Mouse (Mus musculus): ENCODE data around the gene Epb41l5. TPM values are rescaled to one million over a fixed set of nuclear protein-coding genes. Genes with fewer than 3 reads are reported as not detected.

Epb41l5 gene
- polyA plus RNA-seq, 1 experiment: 1.6 TPM

- Histone ChIP-seq H3K4me3 (ENCODE audit: control insufficient read depth, insufficient read depth, low read length) (no peak overlapping the region), H3K27me3 (ENCODE audit: control insufficient read depth, insufficient read depth, low read length) (no peaks in the 10 kb centered on the region), H3K27ac (ENCODE audit: control insufficient read depth, insufficient read depth, low read length) (no peak overlapping the region), H3K4me1 (replicated peaks; ENCODE audit: control insufficient read depth, insufficient read depth, low read length) (no peaks in the 10 kb centered on the region), H3K36me3 (ENCODE audit: control insufficient read depth, insufficient read depth, low read length) (no peaks in the 10 kb centered on the region)
- no peak for DNase-seq
- no peak for TF ChIP-seq CTCF (IDR thresholded peaks at IDR 0.05; ENCODE audit: borderline replicate concordance, control insufficient read depth, extremely low read depth, insufficient read depth, low read length, poor library complexity)
- no peak for TF ChIP-seq POLR2A (IDR thresholded peaks at IDR 0.05; ENCODE audit: control insufficient read depth, extremely low read depth, insufficient read depth, low read length, poor library complexity)
- 87% methylated on average over 3 of the region's 3 CpGs for WGBS
Observed at GRCm38 (mm10) chr1:119541570-119541969, 107.2 kb downstream of the Epb41l5 start.

GRCm38 (mm10) chr1:119540836-119541557 is 107.8 kb downstream of the Epb41l5 start:
- DNase-seq: no peak
- no peaks in the 10 kb centered on the region for H3K4me1 ChIP-seq (replicated peaks; ENCODE audit: control insufficient read depth, insufficient read depth, low read length)
- no peaks in the 10 kb centered on the region for H3K36me3 ChIP-seq (ENCODE audit: control insufficient read depth, insufficient read depth, low read length)
- no peak for TF ChIP-seq POLR2A (IDR thresholded peaks at IDR 0.05; ENCODE audit: control insufficient read depth, extremely low read depth, insufficient read depth, low read length, poor library complexity)
- TF ChIP-seq CTCF (IDR thresholded peaks at IDR 0.05; ENCODE audit: borderline replicate concordance, control insufficient read depth, extremely low read depth, insufficient read depth, low read length, poor library complexity): no peak
- H3K4me3 ChIP-seq (ENCODE audit: control insufficient read depth, insufficient read depth, low read length): no peak overlapping the region
- no peak overlapping the region for H3K27ac ChIP-seq (ENCODE audit: control insufficient read depth, insufficient read depth, low read length)
- H3K27me3 ChIP-seq (ENCODE audit: control insufficient read depth, insufficient read depth, low read length): no peaks in the 10 kb centered on the region
- WGBS: 91% methylated on average over 9 of the region's 9 CpGs

DNA sequence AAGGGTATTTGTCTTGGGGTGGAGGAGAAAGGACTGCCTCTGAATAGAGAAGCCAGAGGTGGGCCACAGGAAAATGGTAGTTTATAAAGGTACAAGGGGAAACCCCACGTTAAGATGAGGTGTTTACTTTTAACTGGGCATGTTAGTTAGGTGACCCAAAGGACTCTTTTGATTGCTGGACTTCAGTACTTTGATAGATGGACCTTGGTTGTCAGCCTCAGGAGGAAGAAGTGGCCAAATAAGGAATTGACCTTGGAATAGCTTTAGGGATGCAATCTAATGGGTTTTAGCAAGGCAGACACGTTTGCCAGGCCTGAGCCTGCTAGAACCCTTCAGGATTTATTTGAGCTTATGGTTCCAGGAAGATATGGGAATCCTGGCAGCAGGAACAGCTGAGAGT is 109.5 kb downstream of the Epb41l5 start:
- no peak overlapping the region for H3K4me3 ChIP-seq (ENCODE audit: control insufficient read depth, insufficient read depth, low read length)
- TF ChIP-seq CTCF (IDR thresholded peaks at IDR 0.05; ENCODE audit: borderline replicate concordance, control insufficient read depth, extremely low read depth, insufficient read depth, low read length, poor library complexity) (no peak), POLR2A (IDR thresholded peaks at IDR 0.05; ENCODE audit: control insufficient read depth, extremely low read depth, insufficient read depth, low read length, poor library complexity) (no peak)
- 76% methylated on average over 2 of the region's 2 CpGs for WGBS
- no peak overlapping the region for H3K27ac ChIP-seq (ENCODE audit: control insufficient read depth, insufficient read depth, low read length)
- no peaks in the 10 kb centered on the region for H3K36me3 ChIP-seq (ENCODE audit: control insufficient read depth, insufficient read depth, low read length)
- no peak for DNase-seq
- H3K27me3 ChIP-seq (ENCODE audit: control insufficient read depth, insufficient read depth, low read length): no peaks in the 10 kb centered on the region
- no peaks in the 10 kb centered on the region for H3K4me1 ChIP-seq (replicated peaks; ENCODE audit: control insufficient read depth, insufficient read depth, low read length)

GRCm38 (mm10) chr1:119537651-119538050 is 111.1 kb downstream of the Epb41l5 start:
- no peak overlapping the region for H3K4me3 ChIP-seq (ENCODE audit: control insufficient read depth, insufficient read depth, low read length)
- TF ChIP-seq CTCF (IDR thresholded peaks at IDR 0.05; ENCODE audit: borderline replicate concordance, control insufficient read depth, extremely low read depth, insufficient read depth, low read length, poor library complexity): no peak
- no peak for TF ChIP-seq POLR2A (IDR thresholded peaks at IDR 0.05; ENCODE audit: control insufficient read depth, extremely low read depth, insufficient read depth, low read length, poor library complexity)
- no peaks in the 10 kb centered on the region for H3K27me3 ChIP-seq (ENCODE audit: control insufficient read depth, insufficient read depth, low read length)
- no peaks in the 10 kb centered on the region for H3K36me3 ChIP-seq (ENCODE audit: control insufficient read depth, insufficient read depth, low read length)
- H3K4me1 ChIP-seq (replicated peaks; ENCODE audit: control insufficient read depth, insufficient read depth, low read length): no peaks in the 10 kb centered on the region
- no peak for DNase-seq
- no peak overlapping the region for H3K27ac ChIP-seq (ENCODE audit: control insufficient read depth, insufficient read depth, low read length)
- WGBS: 92% methylated on average over 6 of the region's 6 CpGs

DNA sequence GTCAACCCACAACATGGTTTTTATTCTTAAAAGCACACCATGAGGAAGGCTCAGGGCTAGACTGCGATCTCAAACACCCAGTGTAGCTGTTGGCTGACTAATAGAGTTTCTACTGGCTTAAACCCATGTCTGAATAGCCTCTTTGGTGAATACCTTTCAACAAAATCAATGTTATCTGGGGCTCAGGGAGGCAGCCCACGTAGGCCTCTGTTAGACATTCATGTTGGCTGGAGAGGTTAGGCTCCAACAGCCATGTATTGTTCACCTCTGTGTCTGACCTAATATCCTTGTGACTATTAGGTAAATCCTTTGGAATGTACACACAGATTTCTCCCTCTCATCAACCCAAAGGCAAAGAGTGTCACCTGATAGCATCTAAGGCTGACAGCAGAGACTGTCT is 112.7 kb downstream of the Epb41l5 start:
- WGBS: 88% methylated on average over 2 of the region's 2 CpGs
- DNase-seq: no peak
- Histone ChIP-seq H3K27me3 (ENCODE audit: control insufficient read depth, insufficient read depth, low read length) (no peaks in the 10 kb centered on the region), H3K36me3 (ENCODE audit: control insufficient read depth, insufficient read depth, low read length) (no peaks in the 10 kb centered on the region), H3K27ac (ENCODE audit: control insufficient read depth, insufficient read depth, low read length) (no peak overlapping the region), H3K4me3 (ENCODE audit: control insufficient read depth, insufficient read depth, low read length) (no peak overlapping the region), H3K4me1 (replicated peaks; ENCODE audit: control insufficient read depth, insufficient read depth, low read length) (no peaks in the 10 kb centered on the region)
- TF ChIP-seq POLR2A (IDR thresholded peaks at IDR 0.05; ENCODE audit: control insufficient read depth, extremely low read depth, insufficient read depth, low read length, poor library complexity) (no peak), CTCF (IDR thresholded peaks at IDR 0.05; ENCODE audit: borderline replicate concordance, control insufficient read depth, extremely low read depth, insufficient read depth, low read length, poor library complexity) (no peak)

DNA sequence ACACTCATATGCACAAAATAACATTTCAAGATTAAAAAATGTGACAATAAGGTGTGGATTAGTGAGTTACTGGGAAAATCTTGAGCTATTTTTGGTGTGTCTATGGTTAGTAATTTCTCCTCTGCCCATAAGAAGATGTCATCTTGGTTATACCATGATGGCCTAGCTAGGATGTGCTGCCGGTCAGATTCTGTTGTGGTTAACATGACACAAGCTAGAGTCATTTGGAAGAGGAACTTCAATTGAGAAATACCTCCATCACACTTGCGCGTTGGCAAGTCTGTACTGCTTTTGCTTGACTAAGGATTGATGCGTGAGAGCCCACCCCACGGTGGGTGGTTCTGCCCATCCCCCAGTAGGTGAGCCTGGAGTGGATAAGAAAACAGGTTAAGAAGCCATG is 114.5 kb downstream of the Epb41l5 start:
- WGBS: 36% methylated on average over 5 of the region's 5 CpGs
- Histone ChIP-seq H3K27ac (ENCODE audit: control insufficient read depth, insufficient read depth, low read length) (no peak overlapping the region), H3K27me3 (ENCODE audit: control insufficient read depth, insufficient read depth, low read length) (no peaks in the 10 kb centered on the region), H3K4me1 (replicated peaks; ENCODE audit: control insufficient read depth, insufficient read depth, low read length) (no peaks in the 10 kb centered on the region), H3K4me3 (ENCODE audit: control insufficient read depth, insufficient read depth, low read length) (no peak overlapping the region), H3K36me3 (ENCODE audit: control insufficient read depth, insufficient read depth, low read length) (no peaks in the 10 kb centered on the region)
- no peak for TF ChIP-seq POLR2A (IDR thresholded peaks at IDR 0.05; ENCODE audit: control insufficient read depth, extremely low read depth, insufficient read depth, low read length, poor library complexity)
- no peak for TF ChIP-seq CTCF (IDR thresholded peaks at IDR 0.05; ENCODE audit: borderline replicate concordance, control insufficient read depth, extremely low read depth, insufficient read depth, low read length, poor library complexity)
- no peak for DNase-seq

Measured in thymus, adult 2 months (tissue).